Mouse (Mus musculus): Measurements from ENCODE around the gene Sbpl.

The Sbpl gene

DNA sequence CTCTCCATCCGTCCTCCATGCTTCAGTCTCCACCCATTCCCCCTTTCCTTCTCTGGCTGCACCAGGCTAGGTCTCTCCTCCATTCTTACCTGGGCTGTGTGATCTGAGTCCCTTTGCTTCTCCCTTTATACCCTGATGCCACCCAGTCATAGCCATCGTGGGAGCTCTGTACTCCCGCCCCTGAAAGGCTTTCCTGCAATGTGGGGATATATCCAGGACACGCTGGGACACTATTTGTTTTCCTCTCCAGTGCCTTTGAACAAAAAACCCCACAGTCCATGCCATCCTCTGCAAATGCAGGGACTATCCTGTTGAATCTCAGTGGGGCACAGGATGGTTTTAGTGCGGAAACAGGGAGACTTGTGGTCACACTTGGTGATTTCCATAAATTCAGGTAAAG, at the start of gene Sbpl:
Gene Sbpl (minus strand): TSS at position 101 of the 400 bp plus-strand sequence.
- no peak for DNase-seq

GRCm38 (mm10) chr17:24004071-24004665, 49.1 kb upstream of the Sbpl start:
- DNase-seq = no peak

- DNase-seq = peak; percentile 29
Observed at GRCm38 (mm10) chr17:24000404-24000803, 45.3 kb upstream of the Sbpl start.

- DNase-seq = no peak
Observed at GRCm38 (mm10) chr17:23998383-23998782, 43.3 kb upstream of the Sbpl start.

DNA sequence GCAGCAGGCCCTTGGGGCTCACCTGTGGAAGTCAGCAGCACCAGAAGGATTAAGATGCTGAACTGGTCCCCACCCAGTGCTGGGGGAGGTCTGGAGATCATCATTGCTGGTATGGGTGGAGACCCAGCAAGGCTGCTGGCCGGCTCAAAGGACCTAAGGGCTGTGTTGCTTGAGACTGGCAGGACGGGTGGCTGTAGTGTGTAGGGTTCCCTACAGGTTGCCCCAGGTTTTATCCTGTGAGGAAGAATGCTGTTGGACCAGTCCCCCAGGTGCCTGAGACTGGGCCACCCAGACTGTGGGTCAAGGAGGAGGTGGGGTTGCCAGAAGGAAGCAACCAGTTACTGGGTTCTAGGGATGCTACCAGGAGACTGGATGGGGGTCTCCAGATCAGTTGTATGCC, 42.8 kb upstream of the Sbpl start, which contains the start of gene Prss22:
Gene Prss22 (minus strand): TSS at position 200 of the 400 bp plus-strand sequence.
- no peak for DNase-seq

GRCm38 (mm10) chr17:23995421-23995820, 40.3 kb upstream of the Sbpl start:
- no peak for DNase-seq

DNA sequence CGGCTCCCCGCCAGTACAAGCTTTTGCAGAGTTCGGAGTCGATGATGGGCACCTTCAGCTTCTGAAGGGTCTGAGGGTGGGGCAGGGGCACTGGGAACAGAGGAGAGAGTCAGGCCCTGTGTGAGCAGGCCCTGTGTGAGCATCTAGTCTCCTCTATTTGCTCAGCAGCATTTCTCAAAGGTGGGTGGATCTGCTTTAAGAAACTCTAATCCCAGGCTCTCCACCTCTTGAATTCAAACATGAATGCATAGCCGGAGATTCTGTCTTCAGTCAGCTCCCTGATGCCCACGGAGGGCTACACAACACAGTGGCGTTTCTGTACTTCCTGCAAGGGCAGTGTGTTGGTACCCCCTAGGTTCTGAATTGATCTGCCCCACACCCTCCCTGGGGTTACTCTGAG, 39.6 kb upstream of the Sbpl start:
- no peak for DNase-seq

DNA sequence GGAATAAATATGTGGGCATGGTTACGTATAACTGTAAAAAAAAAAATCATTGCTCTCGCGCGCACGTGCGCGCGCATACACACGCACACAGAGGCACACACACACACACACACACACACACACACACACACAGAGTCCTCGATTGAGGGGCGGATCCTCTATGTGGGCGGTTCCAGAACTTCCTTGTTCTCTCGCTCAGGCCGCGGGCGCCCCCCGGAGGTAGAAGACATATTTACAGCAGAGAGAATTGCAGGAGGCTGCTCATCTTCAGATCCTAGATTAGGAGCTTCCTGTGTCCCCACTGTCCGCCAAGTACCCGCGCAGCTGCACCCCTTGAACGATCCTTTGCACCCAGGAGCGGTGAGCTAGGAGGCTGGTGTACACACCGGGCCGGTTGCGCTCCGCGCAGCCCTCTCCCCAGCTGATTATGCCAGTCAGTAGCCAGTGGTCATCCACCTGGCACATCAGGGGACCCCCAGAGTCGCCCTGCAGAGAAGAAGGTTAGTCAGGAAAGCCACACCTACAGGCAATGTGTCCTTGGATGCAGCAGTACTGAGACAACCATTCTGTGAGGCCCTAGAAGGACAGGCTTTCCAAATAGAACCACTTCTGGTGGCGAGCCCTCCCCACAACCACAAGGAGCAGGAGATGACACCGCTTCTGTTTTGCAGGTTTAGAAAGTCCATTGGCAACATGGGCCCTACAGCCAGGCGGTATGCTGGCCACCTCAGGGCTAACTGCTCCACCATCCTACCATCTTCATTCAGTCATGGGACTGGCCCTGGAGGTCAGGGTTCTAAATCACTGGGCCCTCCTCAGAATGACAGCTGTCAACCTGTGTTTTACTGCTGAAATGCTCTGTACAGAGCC, 38.7 kb upstream of the Sbpl start:
- peak; percentile 97 for DNase-seq

DNA sequence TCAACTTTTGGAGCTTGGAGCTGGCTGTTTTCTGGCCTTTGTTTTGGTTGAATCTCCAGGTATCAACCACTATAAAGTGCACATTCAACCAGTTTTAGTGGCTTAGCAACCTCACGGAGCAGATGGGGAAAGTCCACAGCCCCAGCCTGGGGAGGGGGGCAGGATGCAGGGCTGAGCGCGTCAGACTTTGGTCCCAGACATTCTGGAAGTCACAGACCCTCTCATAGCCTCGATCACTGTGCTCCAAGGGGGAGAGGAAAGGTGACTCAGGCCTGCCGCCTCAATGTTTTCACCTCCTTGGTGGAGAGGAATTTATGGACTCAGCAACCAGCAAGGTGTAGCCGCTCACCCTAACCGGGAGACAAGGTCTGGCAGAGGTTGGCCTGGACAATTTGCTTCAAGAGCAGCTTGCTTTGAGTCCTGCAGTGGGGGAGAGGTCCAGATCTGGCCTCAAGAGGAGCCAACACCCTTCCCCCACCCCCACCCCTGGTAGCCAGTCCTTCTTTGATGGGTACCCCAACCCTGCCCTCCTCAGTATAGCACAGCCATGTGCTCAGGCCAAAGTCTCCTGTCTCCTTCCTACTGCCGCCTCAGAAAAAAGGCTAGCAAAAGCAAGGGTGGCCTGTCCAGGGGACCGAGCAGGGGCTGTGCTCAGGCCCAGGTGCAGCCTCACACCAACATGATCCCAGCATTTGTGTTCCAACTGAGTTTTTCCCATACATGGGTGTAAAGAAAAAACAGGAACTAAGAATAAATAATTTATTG, 37.9 kb upstream of the Sbpl start:
- DNase-seq = no peak

DNA sequence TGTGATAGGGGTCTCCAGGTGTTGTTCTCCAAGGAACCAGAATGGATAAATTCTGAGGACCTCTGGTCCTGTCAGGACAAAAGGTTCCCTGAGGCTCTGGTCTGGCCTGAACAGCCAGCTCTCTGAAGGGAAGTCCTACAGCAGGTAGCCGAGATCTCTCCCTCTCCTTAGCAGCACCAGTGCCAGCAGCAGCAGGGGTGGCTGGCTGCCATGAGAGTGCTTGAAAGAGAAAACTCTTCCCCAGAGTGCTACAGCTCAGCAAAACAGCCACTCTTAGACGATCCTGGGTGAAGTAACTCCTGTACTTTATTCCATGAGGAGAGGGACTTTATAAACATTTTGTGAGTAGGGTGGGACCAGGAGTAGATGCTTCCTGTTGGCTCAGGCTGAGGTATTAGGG, 34.7 kb upstream of the Sbpl start:
- peak; percentile 65 for DNase-seq

GRCm38 (mm10) chr17:23984989-23985388, 29.9 kb upstream of the Sbpl start:
- DNase-seq = no peak

DNA sequence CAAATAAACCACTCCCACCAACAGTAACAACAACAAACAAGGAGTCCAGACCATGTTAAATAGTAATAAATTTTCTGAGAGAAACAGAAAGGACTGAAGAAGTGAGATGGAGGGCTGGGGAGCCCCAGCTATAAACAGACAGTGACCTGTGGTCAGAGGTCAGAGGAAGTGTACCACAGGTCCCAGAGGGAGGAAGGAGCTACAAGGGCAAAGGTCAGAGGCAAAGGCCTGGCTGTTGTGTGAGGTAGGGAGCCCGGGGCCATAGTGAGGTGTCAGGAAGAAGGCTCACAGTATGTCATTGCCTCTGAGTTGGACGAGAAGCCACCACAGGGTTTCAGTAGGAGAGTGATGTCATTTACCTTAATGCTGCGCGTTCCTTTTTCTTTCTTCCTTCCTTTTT, 27.8 kb upstream of the Sbpl start:
- no peak for DNase-seq

DNA sequence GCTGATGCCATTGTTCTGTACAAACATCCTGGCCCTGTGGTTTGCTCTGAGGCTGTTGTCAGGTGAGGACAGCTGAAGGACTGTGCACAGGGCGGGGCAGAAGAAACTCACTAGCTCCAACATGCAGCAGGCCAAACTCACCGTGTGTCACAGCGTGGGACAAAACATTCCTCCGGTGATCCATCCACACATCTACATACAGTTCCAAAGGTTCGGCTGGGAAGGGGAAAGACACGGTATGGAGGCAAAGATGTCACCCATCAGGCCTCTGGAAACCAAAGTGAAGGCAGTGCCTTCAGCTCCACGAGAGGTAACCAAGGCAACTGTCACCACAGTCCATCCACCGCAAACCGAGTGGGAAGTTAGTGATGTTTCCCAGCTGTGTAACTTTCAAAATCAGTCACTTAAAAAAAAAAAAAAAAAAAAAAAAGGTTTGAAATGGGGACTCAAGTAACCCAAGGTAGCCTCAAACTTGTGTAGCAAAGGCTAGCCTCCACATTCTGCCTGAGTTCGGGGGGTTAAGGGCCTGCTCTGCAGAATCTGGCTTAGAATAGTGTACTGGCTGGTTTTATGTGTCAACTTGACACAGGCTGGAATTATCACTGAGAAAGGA, 25.3 kb upstream of the Sbpl start, which contains the start of gene Prss30:
Gene Prss30 (minus strand): TSS at position 270 of the 613 bp plus-strand sequence.
- DNase-seq = no peak

DNA sequence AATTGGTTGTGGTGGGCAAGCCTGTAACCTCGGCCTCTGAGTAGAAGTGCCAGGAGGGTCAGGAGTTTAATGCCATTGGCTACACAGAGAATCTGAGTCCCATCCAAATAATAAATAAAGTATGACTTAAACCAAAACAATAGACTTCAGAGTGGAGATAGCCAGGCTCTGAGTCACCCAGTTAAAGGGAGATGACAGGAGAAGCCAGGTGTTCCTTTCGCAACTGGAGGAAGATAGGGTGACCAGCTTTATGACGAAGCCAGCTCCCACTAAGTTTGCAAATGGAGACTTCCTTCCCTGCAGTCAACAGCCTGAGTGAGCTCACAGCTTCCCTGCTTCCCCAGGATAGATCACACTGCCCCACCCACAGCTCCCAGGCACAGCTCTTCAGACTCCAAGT, 24.4 kb upstream of the Sbpl start:
- no peak for DNase-seq

- DNase-seq = no peak
Observed at GRCm38 (mm10) chr17:23976665-23977064, 21.6 kb upstream of the Sbpl start.

- no peak for DNase-seq
Observed at GRCm38 (mm10) chr17:23971315-23971714, 16.2 kb upstream of the Sbpl start.

GRCm38 (mm10) chr17:23969231-23969630, 14.2 kb upstream of the Sbpl start:
- peak; percentile 88 for DNase-seq

- DNase-seq = no peak
Observed at GRCm38 (mm10) chr17:23968780-23969179, 13.7 kb upstream of the Sbpl start.

- no peak for DNase-seq
Observed at GRCm38 (mm10) chr17:23966658-23967401, 11.8 kb upstream of the Sbpl start.

DNA sequence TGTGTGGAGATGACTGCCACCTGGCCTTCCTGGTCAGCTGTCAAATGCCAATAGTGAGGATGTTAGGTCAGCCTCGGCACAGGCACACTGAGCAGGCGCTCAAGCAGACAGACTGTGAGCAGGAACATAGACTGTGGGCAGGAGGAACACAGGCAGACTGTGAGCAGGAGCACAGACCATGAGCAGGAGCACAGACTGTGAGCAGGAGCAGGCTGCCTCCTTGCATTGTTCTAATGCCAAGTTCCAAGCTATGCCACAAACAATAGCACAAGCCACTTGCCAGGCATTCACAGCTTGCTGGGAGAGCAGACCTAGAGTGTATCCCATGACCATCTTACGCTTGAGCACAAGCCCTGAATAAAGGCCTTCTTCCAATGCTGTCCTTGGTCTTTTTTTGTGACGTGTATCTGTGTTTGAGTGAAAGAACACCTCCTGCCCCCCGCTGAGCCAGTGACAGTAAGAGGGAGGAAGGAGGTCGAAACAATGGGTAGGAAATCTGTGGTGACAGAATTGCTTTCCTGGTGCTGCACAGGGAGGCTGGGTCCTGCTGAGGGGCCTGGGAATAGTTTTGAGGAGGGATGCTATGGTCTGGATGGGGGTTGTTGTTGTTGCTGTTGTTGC, 10.8 kb upstream of the Sbpl start:
- no peak for DNase-seq

- no peak for DNase-seq
Observed at GRCm38 (mm10) chr17:23961573-23962122, 6.6 kb upstream of the Sbpl start.

All from lung, postnatal 14 days (tissue).